In the genomic region with DNA sequence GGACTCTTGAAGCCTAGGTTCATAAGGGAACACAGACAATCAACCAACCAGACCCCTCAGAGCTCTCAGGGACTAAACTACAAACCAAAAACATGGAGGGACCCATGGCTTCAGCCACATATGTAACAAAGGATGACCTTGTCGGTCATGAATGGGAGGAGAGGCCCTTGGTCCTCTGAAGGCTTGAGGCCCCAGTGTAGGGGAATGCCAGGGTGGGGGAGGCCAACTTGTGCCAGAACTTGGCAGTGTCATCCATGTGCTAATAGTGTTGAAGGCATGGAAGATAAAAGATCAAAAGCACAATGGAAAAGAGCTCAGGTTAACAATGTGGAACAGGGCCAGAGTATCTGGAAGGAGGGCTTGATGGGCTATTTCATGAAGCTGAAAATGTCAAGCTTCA, we compare ENCODE assay signal across 33 mouse cellular contexts. TPM values are rescaled to one million over a fixed set of nuclear protein-coding genes. Genes with fewer than 3 reads are reported as not detected.
DNase-seq lines count a peak whose midpoint lies in the region; ATAC-seq lines count a peak whose summit lies in the region.
"Had no signal": no experiment of that assay in that cellular context is flagged by ENCODE, and none has a peak within 500 bp of the region (broad histone marks: within the 10 kb centered on the region; RNA-seq: fewer than 3 reads in every experiment).

No protein-coding gene starts in this region.

- H3K9me3 ChIP-seq in heart, embryonic 15.5 days (replicated peaks), result no peaks in the 10 kb centered on the region
- H3K9me3 ChIP-seq in kidney, embryonic 15.5 days (replicated peaks), result no peaks in the 10 kb centered on the region
- H3K9me3 ChIP-seq: embryonic facial prominence, embryonic 10.5 days; embryonic facial prominence, embryonic 13.5 days; forebrain, embryonic 12.5 days; forebrain, embryonic 15.5 days; heart, embryonic 12.5 days; hindbrain, embryonic 10.5 days; hindbrain, embryonic 13.5 days; intestine, embryonic 15.5 days had no signal

- H3K27ac ChIP-seq in heart, embryonic 15.5 days, result 0 out of 2 replicates have a peak overlapping the region, but pooled peaks have one; percentile 46
- H3K27ac ChIP-seq in kidney, embryonic 15.5 days, result peak overlapping the region; percentile 48
- H3K27ac ChIP-seq: embryonic facial prominence, embryonic 10.5 days; embryonic facial prominence, embryonic 13.5 days; forebrain, embryonic 12.5 days; forebrain, embryonic 15.5 days; hindbrain, embryonic 10.5 days; hindbrain, embryonic 13.5 days; intestine, embryonic 15.5 days had no signal

- H3K27me3 ChIP-seq in heart, embryonic 15.5 days, result no peaks in the 10 kb centered on the region
- no peaks in the 10 kb centered on the region for H3K27me3 ChIP-seq in kidney, embryonic 15.5 days
- H3K27me3 ChIP-seq: embryonic facial prominence, embryonic 13.5 days; forebrain, embryonic 12.5 days; forebrain, embryonic 15.5 days; heart, embryonic 12.5 days; hindbrain, embryonic 13.5 days; intestine, embryonic 15.5 days had no signal

- 32% methylated on average over 1 of the region's 1 CpGs for WGBS in heart, embryonic 15.5 days
- WGBS in kidney, embryonic 15.5 days, result 47% methylated on average over 1 of the region's 1 CpGs

- 0 out of 2 replicates have a peak, but pooled peaks cover 6% of the 10 kb centered on the region for H3K36me3 ChIP-seq in heart, embryonic 15.5 days
- H3K36me3 ChIP-seq in kidney, embryonic 15.5 days, result no peaks in the 10 kb centered on the region
- H3K36me3 ChIP-seq: embryonic facial prominence, embryonic 10.5 days; embryonic facial prominence, embryonic 13.5 days; forebrain, embryonic 12.5 days; forebrain, embryonic 15.5 days; heart, embryonic 12.5 days; hindbrain, embryonic 10.5 days; hindbrain, embryonic 13.5 days; intestine, embryonic 15.5 days had no signal

- H3K4me1 ChIP-seq in heart, embryonic 15.5 days (replicated peaks), result peaks cover 5% of the 10 kb centered on the region; the same call in 1 of the 2 replicates
- H3K4me1 ChIP-seq in kidney, embryonic 15.5 days, result peaks cover 3% of the 10 kb centered on the region; the same call in 1 of the 2 replicates
- H3K4me1 ChIP-seq: embryonic facial prominence, embryonic 10.5 days; embryonic facial prominence, embryonic 13.5 days; forebrain, embryonic 12.5 days; forebrain, embryonic 15.5 days; heart, embryonic 12.5 days; hindbrain, embryonic 10.5 days; hindbrain, embryonic 13.5 days; intestine, embryonic 15.5 days had no signal

- no peak overlapping the region for H3K4me2 ChIP-seq in heart, embryonic 15.5 days
- H3K4me2 ChIP-seq in kidney, embryonic 15.5 days, result no peak overlapping the region
- H3K4me2 ChIP-seq: embryonic facial prominence, embryonic 13.5 days; forebrain, embryonic 12.5 days; forebrain, embryonic 15.5 days; heart, embryonic 12.5 days; hindbrain, embryonic 13.5 days; intestine, embryonic 15.5 days had no signal

- peak; percentile 53 for ATAC-seq in heart, embryonic 15.5 days (replicated peaks; ENCODE audit: insufficient number of reproducible peaks, insufficient read depth, low FRiP score, low read depth)
- ATAC-seq in kidney, embryonic 15.5 days (replicated peaks; ENCODE audit: low FRiP score), result peak; percentile 55
- ATAC-seq: activated CD4-positive, CD25-positive, alpha-beta regulatory T cell, adult 4 months; CD4-positive, CD25-positive, alpha-beta regulatory T cell, adult 4 months; forebrain, embryonic 15.5 days; hindbrain, embryonic 16.5 days; intestine, embryonic 15.5 days had no signal

- no peak overlapping the region for H3K9ac ChIP-seq in heart, embryonic 15.5 days
- H3K9ac ChIP-seq in kidney, embryonic 15.5 days, result no peak overlapping the region
- H3K9ac ChIP-seq: embryonic facial prominence, embryonic 13.5 days; forebrain, embryonic 12.5 days; forebrain, embryonic 15.5 days; heart, embryonic 12.5 days; hindbrain, embryonic 13.5 days; intestine, embryonic 15.5 days had no signal

- DNase-seq in heart, adult 18-20 months, result no peak
- DNase-seq in heart, postnatal 4 days, result peak; percentile 35
- DNase-seq in heart, adult 8-10 months (ENCODE audit: low spot score), result no peak
- no peak for DNase-seq in kidney, postnatal 25 days
- DNase-seq in ZHBTc4 (ENCODE audit: low read depth, low spot score), result peak; percentile 21
- DNase-seq in left cerebral cortex, adult 8-10 months (ENCODE audit: low spot score in 2 of 2), result no peak
- DNase-seq: adrenal gland, adult 8-10 months; adrenal gland, postnatal 25 days; cerebellum, adult 11-12 months; cerebellum, adult 8-10 months; cerebellum, postnatal 10 days; cerebellum, postnatal 36 days; embryo, embryonic 11 days; gastrocnemius, postnatal 25 days; heart, postnatal 14 days had no signal

- no peak overlapping the region for H3K4me3 ChIP-seq in heart, embryonic 15.5 days
- no peak overlapping the region for H3K4me3 ChIP-seq in kidney, embryonic 15.5 days (replicated peaks)
- H3K4me3 ChIP-seq: embryonic facial prominence, embryonic 10.5 days; embryonic facial prominence, embryonic 13.5 days; erythroblast, embryonic 14.5 days; forebrain, embryonic 12.5 days; forebrain, embryonic 15.5 days; heart, embryonic 12.5 days; hindbrain, embryonic 10.5 days; hindbrain, embryonic 13.5 days; intestine, embryonic 15.5 days had no signal

RNA-seq across cellular contexts. Expression of a gene that starts 10.9 kb away (rescaled TPM):
- not detected in 2 replicates for polyA plus RNA-seq in heart, embryonic 15.5 days (2015; fragmentation: Nextera tagmentation; extraction: Ambion mirVana)
- not detected for total RNA-seq in heart, adult 18-20 months (2021)
- not detected for total RNA-seq in heart, postnatal 4 days (2021)
- not detected for total RNA-seq in heart, adult 8-10 months (2022)
- polyA plus RNA-seq in kidney, embryonic 15.5 days (2015; fragmentation: Nextera tagmentation; extraction: Ambion mirVana), result not detected in 2 replicates
- total RNA-seq in left cerebral cortex, adult 8-10 months (2022), result not detected
- total RNA-seq: adrenal gland, adult 8-10 months; adrenal gland, postnatal 25 days; gastrocnemius, adult 8-10 months; gastrocnemius, postnatal 25 days; heart, postnatal 14 days; MEL had no signal
- polyA plus RNA-seq: activated CD4-positive, CD25-positive, alpha-beta regulatory T cell, adult 4 months; brain, embryonic 14.5 days; CD4-positive, CD25-positive, alpha-beta regulatory T cell, adult 4 months; cortical plate, adult 2 months; embryonic facial prominence, embryonic 10.5 days; embryonic facial prominence, embryonic 13.5 days; erythroblast, embryonic 14.5 days; forebrain, embryonic 12.5 days; forebrain, embryonic 15.5 days; heart, embryonic 12.5 days; hindbrain, embryonic 10.5 days; hindbrain, embryonic 13.5 days; hindbrain, embryonic 16.5 days; intestine, embryonic 15.5 days had no signal

RNA-seq across cellular contexts. Expression of a gene that starts 22.9 kb away (rescaled TPM):
- polyA plus RNA-seq in heart, embryonic 15.5 days (2015; fragmentation: Nextera tagmentation; extraction: Ambion mirVana), result 8.5 and 11.5 TPM in 2 replicates
- total RNA-seq in heart, adult 18-20 months (2021), result 10 to 100 TPM; 24.2 to 28.6 TPM
- 10 to 100 TPM; 16.5 to 18.3 TPM for total RNA-seq in heart, postnatal 4 days (2021)
- 10 to 100 TPM; 21.5 to 33.4 (median 26.9) TPM for total RNA-seq in heart, adult 8-10 months (2022)
- polyA plus RNA-seq in kidney, embryonic 15.5 days (2015; fragmentation: Nextera tagmentation; extraction: Ambion mirVana), result 29.0 and 29.2 TPM in 2 replicates
- total RNA-seq in left cerebral cortex, adult 8-10 months (2022), result 1 to 10 TPM; 1.8 to 5.7 (median 4.4) TPM
- polyA plus RNA-seq: activated CD4-positive, CD25-positive, alpha-beta regulatory T cell, adult 4 months; CD4-positive, CD25-positive, alpha-beta regulatory T cell, adult 4 months; erythroblast, embryonic 14.5 days had no signal

RNA-seq across cellular contexts. Expression of a gene that starts 48.7 kb away (rescaled TPM):
- polyA plus RNA-seq in heart, embryonic 15.5 days (2015; fragmentation: Nextera tagmentation; extraction: Ambion mirVana), result 25.0 and 25.2 TPM in 2 replicates
- 10 to 100 TPM in 1 of 2 experiments, 1 to 10 TPM in 1; 9.0 to 10.9 TPM for total RNA-seq in heart, adult 18-20 months (2021)
- 10 to 100 TPM; 15.2 TPM for total RNA-seq in heart, postnatal 4 days (2021)
- total RNA-seq in heart, adult 8-10 months (2022), result 10 to 100 TPM; 10.2 to 13.0 (median 11.6) TPM
- 74.6 and 78.2 TPM in 2 replicates for polyA plus RNA-seq in kidney, embryonic 15.5 days (2015; fragmentation: Nextera tagmentation; extraction: Ambion mirVana)
- total RNA-seq in left cerebral cortex, adult 8-10 months (2022), result 1 to 10 TPM; 1.7 to 2.4 (median 2.4) TPM

Comparison
In these comparisons a context has a peak if more than half of its experiments do, and no peak if none do; other contexts are left out.
1. DNase-seq: peak in heart, postnatal 4 days (single experiment) and ZHBTc4 (single experiment); none in heart, adult 18-20 months (0 of 2), heart, adult 8-10 months (single experiment), kidney, postnatal 25 days (0 of 2) and left cerebral cortex, adult 8-10 months (0 of 2).